Mouse (Mus musculus) ES-CJ7 (cell line): ENCODE data around the gene Olfr921.

Experiments used
- DNase-seq: peaks from one replicate; pipeline ENCODE4 v3.0.0; 2011; ENCODE audit warnings: low read depth, low spot score

Olfr921 gene

DNA sequence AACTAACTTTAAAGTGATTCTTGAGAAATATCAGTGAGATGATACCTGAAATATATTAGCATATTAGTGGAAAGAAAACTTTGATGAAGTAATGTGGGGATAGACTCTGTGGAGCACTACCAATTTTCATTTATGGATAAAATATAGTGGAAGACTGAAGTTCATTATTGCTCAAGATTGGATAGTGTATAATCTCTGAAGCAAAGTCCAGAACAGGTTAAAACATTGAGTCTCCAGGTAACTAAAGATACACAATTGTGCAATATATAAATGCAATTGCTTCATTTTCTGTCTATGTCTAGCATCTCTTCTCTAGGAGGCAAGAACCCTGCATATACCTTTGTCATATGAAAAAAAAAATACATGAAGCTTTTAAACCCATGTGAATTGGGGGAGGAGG lies at the start of gene Olfr921:
Gene Olfr921 (plus strand): TSS at position 301 of the 400 bp plus-strand sequence.
- no peak for DNase-seq

DNA sequence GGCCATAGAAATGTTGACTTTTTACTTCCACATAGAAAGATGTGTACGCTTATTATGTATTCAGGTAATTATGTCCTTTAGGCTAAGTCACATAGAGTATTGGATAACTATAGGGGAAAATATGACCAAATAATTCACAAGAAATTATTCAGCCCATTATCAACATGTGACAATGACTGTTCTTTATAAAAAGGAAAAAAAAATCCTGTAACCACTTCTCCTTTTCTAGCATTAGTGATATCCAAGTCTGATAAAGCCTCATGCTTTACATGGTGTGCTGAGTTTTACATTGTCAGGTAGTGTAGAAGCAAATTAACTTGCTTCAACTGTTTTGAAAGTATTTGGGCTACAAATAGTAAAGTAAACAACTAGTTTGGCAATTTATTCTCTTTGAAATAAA lies 48.8 kb upstream of the Olfr921 start:
- no peak for DNase-seq

GRCm38 (mm10) chr9:38728218-38728617 lies 44.6 kb upstream of the Olfr921 start:
- DNase-seq: no peak

GRCm38 (mm10) chr9:38741408-38741807 lies 31.5 kb upstream of the Olfr921 start:
- no peak for DNase-seq

GRCm38 (mm10) chr9:38744619-38745315 lies 28.1 kb upstream of the Olfr921 start:
- no peak for DNase-seq

DNA sequence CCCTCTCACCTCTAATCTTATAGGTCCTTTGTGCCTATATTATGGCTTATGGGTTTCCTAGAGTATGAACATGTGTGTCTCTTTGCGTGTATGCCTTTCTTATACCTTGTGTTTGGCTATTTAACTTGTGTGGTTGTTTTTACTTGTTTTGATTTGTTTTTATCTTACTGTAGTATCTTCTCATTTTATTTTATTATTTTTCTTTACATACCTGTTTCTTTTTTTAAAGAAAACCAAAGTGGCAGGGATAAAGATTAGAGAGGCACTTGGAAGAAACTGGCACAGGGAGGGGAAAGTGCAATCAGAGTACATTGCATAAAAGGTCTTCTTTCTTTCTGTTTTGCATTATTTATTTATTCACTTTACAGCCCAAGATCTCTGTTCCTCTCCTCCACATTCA lies 20.9 kb upstream of the Olfr921 start, which contains the start of gene Olfr920:
Gene Olfr920 (plus strand): TSS at position 301 of the 400 bp plus-strand sequence.
- DNase-seq: no peak

- DNase-seq: no peak
These were observed 19.8 kb downstream of the Olfr921 start for GRCm38 (mm10) chr9:38792689-38793088.

DNA sequence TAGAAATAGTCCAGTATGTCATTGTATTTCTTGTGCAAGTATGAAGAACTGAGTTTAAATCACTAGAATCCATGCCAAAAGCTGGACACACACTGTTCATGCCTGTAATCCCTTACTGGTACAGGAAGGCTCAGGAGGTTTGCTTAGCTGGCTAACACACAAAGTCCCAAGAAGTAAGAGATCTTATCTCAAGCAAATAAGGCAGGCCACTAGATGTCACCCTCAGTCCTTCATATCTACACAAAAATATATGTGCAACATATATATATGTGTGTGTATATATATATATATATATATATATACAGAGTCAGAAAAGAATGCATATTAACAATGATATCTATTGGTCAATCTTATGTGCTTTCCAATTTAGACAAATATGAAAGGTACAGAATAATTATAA lies 32.8 kb downstream of the Olfr921 start:
- peak; percentile 15 for DNase-seq

- DNase-seq: no peak
These were observed 41.4 kb downstream of the Olfr921 start, which contains the start of gene Olfr922 for GRCm38 (mm10) chr9:38814314-38814713. Gene Olfr922 (plus strand): TSS chr9:38814614.

DNA sequence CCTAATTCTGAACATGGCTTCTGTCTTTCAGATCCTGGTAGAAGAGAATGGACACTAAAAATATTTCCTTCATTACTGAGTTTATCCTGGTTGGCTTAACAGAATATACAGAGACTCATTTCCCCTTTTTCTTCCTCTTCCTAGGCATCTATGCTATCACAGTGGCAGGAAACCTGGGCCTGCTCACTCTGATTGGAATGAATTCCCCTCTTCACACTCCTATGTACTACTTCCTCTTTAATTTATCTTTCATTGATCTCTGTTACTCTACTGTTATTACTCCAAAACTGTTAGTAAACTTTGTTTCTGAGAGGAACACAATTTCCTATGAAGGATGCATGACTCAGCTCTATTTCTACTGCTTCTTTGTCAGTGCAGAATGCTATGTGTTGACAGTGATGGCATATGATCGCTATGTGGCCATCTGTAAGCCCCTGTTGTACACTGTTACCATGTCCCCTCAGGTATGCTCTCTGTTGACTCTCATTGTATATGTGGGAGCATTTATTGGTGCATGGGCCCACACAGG lies 42.7 kb downstream of the Olfr921 start:
- DNase-seq: no peak

DNA sequence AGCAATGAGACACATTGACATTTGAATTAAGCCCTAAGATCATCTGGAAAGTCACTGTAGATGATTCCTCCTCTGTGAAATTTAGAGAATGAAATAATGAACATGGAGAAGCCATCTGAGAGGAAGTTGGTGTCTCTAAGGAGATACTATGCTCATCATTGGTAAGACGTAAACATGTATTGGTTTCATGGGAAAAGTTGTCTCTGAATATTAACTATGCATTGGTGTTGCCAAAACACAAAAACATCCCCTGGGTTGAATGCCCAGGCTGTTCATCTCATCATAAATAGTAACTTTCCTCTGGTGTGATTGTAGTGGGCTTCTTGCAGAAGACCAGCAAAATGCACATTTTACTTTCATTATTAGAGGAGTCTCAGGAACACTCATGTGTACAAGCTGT lies 53.4 kb downstream of the Olfr921 start, which contains the start of gene Olfr923:
Gene Olfr923 (plus strand): TSS at position 301 of the 400 bp plus-strand sequence.
- DNase-seq: no peak
